Mouse (Mus musculus) heart, embryonic 15.5 days (tissue): ENCODE measurements at regions not wholly inside any gene's neighbourhood (a gene's known extent, or its start where the extent isn't known, plus 50 kb on each side); places are given as distances from the start of the nearest gene placed in this dataset.

Experiments
- ATAC-seq: fragments of 200-750 bp; cut with Nextera tagmentation; replicated peaks from 2 replicates; pipeline ENCODE4 v1.8.0; 2017; ENCODE audit warnings: low read depth, moderate TSS enrichment; ENCODE audit not compliant: insufficient number of reproducible peaks, insufficient read depth, low FRiP score
- H3K27ac ChIP-seq: fragments of 300-500 bp; sonication (generic); 2 replicates; pipeline ENCODE4 v1.5.1; 2015; ENCODE audit warnings: mild to moderate bottlenecking, inconsistent platforms
- H3K27me3 ChIP-seq: fragments of 300-500 bp; sonication (generic); 2 replicates; pipeline ENCODE4 v1.6.1; 2015; ENCODE audit warnings: inconsistent platforms
- H3K36me3 ChIP-seq: fragments of 300-500 bp; sonication (generic); 2 replicates; pipeline ENCODE4 v1.6.1; 2015; ENCODE audit warnings: mild to moderate bottlenecking, inconsistent platforms
- H3K4me1 ChIP-seq: fragments of 300-500 bp; sonication (generic); replicated peaks from 2 replicates; pipeline ENCODE4 v1.6.1; 2015; ENCODE audit warnings: inconsistent platforms
- H3K4me2 ChIP-seq: fragments of 300-500 bp; sonication (generic); 2 replicates; pipeline ENCODE4 v1.6.1; 2015; ENCODE audit warnings: inconsistent platforms, mild to moderate bottlenecking, moderate library complexity
- H3K4me3 ChIP-seq: fragments of 300-500 bp; sonication (generic); 2 replicates; pipeline ENCODE4 v1.5.1; 2015; ENCODE audit warnings: mild to moderate bottlenecking, inconsistent platforms
- H3K9ac ChIP-seq: fragments of 300-500 bp; sonication (generic); 2 replicates; pipeline ENCODE4 v1.6.1; 2015; ENCODE audit warnings: mild to moderate bottlenecking, inconsistent platforms
- H3K9me3 ChIP-seq: fragments of 300-500 bp; sonication (generic); replicated peaks from 2 replicates; pipeline ENCODE4 v1.6.1; 2016; ENCODE audit warnings: inconsistent platforms
- WGBS: fragments of 180-500 bp; shearing (Covaris S2); methylation state at CpG from one replicate; pipeline ENCODE4 v1.1.7; 2015; ENCODE audit warnings: mixed read lengths; 5-methylcytosine and 5-hydroxymethylcytosine counted together

DNA sequence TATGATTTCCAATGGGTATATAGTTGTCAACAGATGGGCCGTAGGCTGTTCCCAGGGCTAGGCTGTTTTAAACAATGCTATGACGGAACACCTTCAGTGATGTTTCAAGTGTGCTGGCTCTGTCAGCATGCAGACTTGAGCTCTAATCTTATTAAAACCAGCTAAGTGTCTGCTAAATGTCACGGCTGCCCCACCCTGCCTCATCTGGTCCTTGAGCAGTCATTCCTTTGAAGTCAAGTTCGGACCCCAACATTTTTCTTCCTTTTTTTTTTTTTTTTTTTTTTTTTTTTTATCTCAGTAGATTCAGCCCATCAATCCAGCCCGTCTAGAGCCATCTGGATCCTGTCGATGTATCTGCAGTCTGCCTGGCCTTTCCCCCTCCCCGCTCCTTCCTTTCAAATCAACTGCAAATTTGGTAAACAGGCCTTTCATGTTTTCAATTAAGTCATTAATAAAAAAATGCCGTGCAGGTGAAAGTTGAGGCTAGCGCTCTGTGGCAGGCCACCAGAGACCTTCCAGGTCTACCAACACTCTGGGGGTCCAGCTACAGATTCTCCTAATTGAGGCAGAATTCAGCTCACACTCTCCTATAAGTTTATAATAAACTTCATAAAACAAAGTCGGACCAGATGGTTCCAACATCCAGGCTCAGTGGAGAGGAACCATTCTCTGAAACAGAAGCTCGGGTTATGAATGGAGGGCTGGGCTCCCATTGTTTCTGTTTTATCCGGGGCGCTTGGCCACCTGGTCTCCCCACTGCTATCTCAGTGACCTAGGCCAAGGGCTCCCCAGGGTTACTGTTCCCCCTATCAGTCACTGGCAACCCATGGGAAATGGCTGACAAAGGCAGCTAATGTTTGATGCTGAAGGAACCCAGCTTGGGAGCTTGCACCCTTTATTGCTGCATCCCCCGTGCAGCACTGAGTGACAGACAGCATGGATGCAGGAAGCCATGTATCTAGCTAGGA is 56.3 kb upstream of the Gjb5 start:
- Histone ChIP-seq H3K9ac (no peak overlapping the region), H3K4me3 (no peak overlapping the region), H3K27ac (no peak overlapping the region), H3K4me1 (peaks cover 27% of the 10 kb centered on the region), H3K9me3 (no peaks in the 10 kb centered on the region), H3K4me2 (no peak overlapping the region), H3K36me3 (no peaks in the 10 kb centered on the region), H3K27me3 (no peaks in the 10 kb centered on the region)
- WGBS = 46% methylated on average over 14 of the region's 14 CpGs
- ATAC-seq = no peak
